Mouse (Mus musculus): ENCODE measurements around the gene Cdk2ap2. TPM values are rescaled to one million over a fixed set of nuclear protein-coding genes. Genes with fewer than 3 reads are reported as not detected.
A peak's percentile ranks its signal among the peaks of the same experiment; 100 is the strongest.

Cdk2ap2 gene
- polyA plus RNA-seq, 1 experiment: 247 TPM

- DNase-seq (ENCODE audit: low read depth in 1 of 2, low spot score in 2 of 2): no peak
- Histone ChIP-seq H3K4me3 (ENCODE audit: extremely low read depth, insufficient read depth, insufficient read length) (peak overlapping the region; percentile 77), H3K27ac (ENCODE audit: insufficient read depth, low read length) (peak overlapping the region; percentile 72), H3K27me3 (ENCODE audit: control insufficient read depth, insufficient read depth, low read length) (no peaks in the 10 kb centered on the region), H3K36me3 (ENCODE audit: control insufficient read depth, insufficient read depth, low read length) (peaks cover 18% of the 10 kb centered on the region), H3K4me1 (ENCODE audit: control insufficient read depth, insufficient read depth, insufficient read length) (peaks cover 55% of the 10 kb centered on the region)
- TF ChIP-seq CTCF (IDR thresholded peaks at IDR 0.05; ENCODE audit: extremely low read depth, insufficient read depth, insufficient read length, insufficient replicate concordance) (no peak), POLR2A (IDR thresholded peaks at IDR 0.05; ENCODE audit: low read depth, low read length) (no peak)
- 38% methylated on average over 9 of the region's 9 CpGs for WGBS
Measured at GRCm38 (mm10) chr19:4147782-4148490, 51.0 kb downstream of the Cdk2ap2 start.

- H3K27ac ChIP-seq (ENCODE audit: insufficient read depth, low read length): peak within 1 kb of the TSS; percentile 86
- no peaks in the 10 kb centered on the region for H3K27me3 ChIP-seq (ENCODE audit: control insufficient read depth, insufficient read depth, low read length)
- peak; percentile 76 to 92 for DNase-seq (ENCODE audit: low read depth in 1 of 2, low spot score in 2 of 2)
- H3K4me3 ChIP-seq (ENCODE audit: extremely low read depth, insufficient read depth, insufficient read length): peak within 1 kb of the TSS; percentile 77
- peaks cover 19% of the 10 kb centered on the region for H3K36me3 ChIP-seq (ENCODE audit: control insufficient read depth, insufficient read depth, low read length)
- TF ChIP-seq CTCF (IDR thresholded peaks at IDR 0.05; ENCODE audit: extremely low read depth, insufficient read depth, insufficient read length, insufficient replicate concordance) (no peak), POLR2A (IDR thresholded peaks at IDR 0.05; ENCODE audit: low read depth, low read length) (peak; percentile 65)
- WGBS: 1% methylated on average over 32 of the region's 33 CpGs
- H3K4me1 ChIP-seq (ENCODE audit: control insufficient read depth, insufficient read depth, insufficient read length): peaks cover 50% of the 10 kb centered on the region
Measured at GRCm38 (mm10) chr19:4148491-4148806, 51.5 kb downstream of the Cdk2ap2 start, which contains the start of gene Coro1b. Gene Coro1b, plus strand, starts transcription at chr19:4148619.

Other genes with a start within 250 kb of the Cdk2ap2 start
- gene Chka, start 245.4 kb upstream of the Cdk2ap2 start, polyA plus RNA-seq (2012; rRNA removed): 21.2 and 23.0 TPM in 2 replicates
- 269 and 299 TPM in 2 replicates for gene Tcirg1, start 190.0 kb upstream of the Cdk2ap2 start, polyA plus RNA-seq (2012; rRNA removed)
- gene Ndufs8, start 184.4 kb upstream of the Cdk2ap2 start, polyA plus RNA-seq (2012; rRNA removed): 120 and 161 TPM in 2 replicates
- 24.6 and 26.1 TPM in 2 replicates for gene Aldh3b1, start 167.4 kb upstream of the Cdk2ap2 start, polyA plus RNA-seq (2012; rRNA removed)
- 753 and 934 TPM in 2 replicates for gene Unc93b1, start 162.0 kb upstream of the Cdk2ap2 start, polyA plus RNA-seq (2012; rRNA removed)
- gene Aldh3b3, start 138.5 kb upstream of the Cdk2ap2 start, polyA plus RNA-seq (2012; rRNA removed): 0.07 and 0.20 TPM in 2 replicates
- gene Aldh3b2, start 124.9 kb upstream of the Cdk2ap2 start, polyA plus RNA-seq (2012; rRNA removed): 0.65 and 0.79 TPM in 2 replicates
- gene Acy3, start 110.6 kb upstream of the Cdk2ap2 start, polyA plus RNA-seq (2012; rRNA removed): 9.6 and 11.1 TPM in 2 replicates
- gene Tbx10, start 104.4 kb upstream of the Cdk2ap2 start, polyA plus RNA-seq (2012; rRNA removed): not detected in 2 replicates
- 18.5 and 22.2 TPM in 2 replicates for gene Nudt8, start 96.6 kb upstream of the Cdk2ap2 start, polyA plus RNA-seq (2012; rRNA removed)
- gene Gm49405, start 96.6 kb upstream of the Cdk2ap2 start, polyA plus RNA-seq (2012; rRNA removed): 2.9 and 3.1 TPM in 2 replicates
- 12.8 and 13.7 TPM in 2 replicates for gene Doc2g, start 93.9 kb upstream of the Cdk2ap2 start, polyA plus RNA-seq (2012; rRNA removed)
- 65.5 and 71.3 TPM in 2 replicates for gene Ndufv1, start 84.4 kb upstream of the Cdk2ap2 start, polyA plus RNA-seq (2012; rRNA removed)
- gene Gstp1, start 59.2 kb upstream of the Cdk2ap2 start, polyA plus RNA-seq (2012; rRNA removed): 179 and 335 TPM in 2 replicates
- gene Gstp2, start 51.2 kb upstream of the Cdk2ap2 start, polyA plus RNA-seq (2012; rRNA removed): 17.9 and 132 TPM in 2 replicates
- gene Gstp3, start 37.6 kb upstream of the Cdk2ap2 start, polyA plus RNA-seq (2012; rRNA removed): 13.0 and 15.7 TPM in 2 replicates
- gene Cabp2, start 15.6 kb upstream of the Cdk2ap2 start, polyA plus RNA-seq (2012; rRNA removed): 7.0 and 8.3 TPM in 2 replicates
- 358 and 415 TPM in 2 replicates for gene Pitpnm1, start 2.8 kb downstream of the Cdk2ap2 start, polyA plus RNA-seq (2012; rRNA removed)
- 85.3 and 99.6 TPM in 2 replicates for gene Aip, start 28.7 kb downstream of the Cdk2ap2 start, polyA plus RNA-seq (2012; rRNA removed)
- 0.09 and 0.11 TPM in 2 replicates for gene Gpr152, start 42.6 kb downstream of the Cdk2ap2 start, polyA plus RNA-seq (2012; rRNA removed)
- 1.9 and 2.2 TPM in 2 replicates for gene Cabp4, start 46.9 kb downstream of the Cdk2ap2 start, polyA plus RNA-seq (2012; rRNA removed)
- 386 and 394 TPM in 2 replicates for gene Coro1b, start 51.4 kb downstream of the Cdk2ap2 start, polyA plus RNA-seq (2012; rRNA removed)
- gene Ptprcap, start 56.4 kb downstream of the Cdk2ap2 start, polyA plus RNA-seq (2012; rRNA removed): 631 and 1,026 TPM in 2 replicates
- 40.7 and 51.5 TPM in 2 replicates for gene Rps6kb2, start 66.2 kb downstream of the Cdk2ap2 start, polyA plus RNA-seq (2012; rRNA removed)
- 52.0 and 64.5 TPM in 2 replicates for gene Carns1, start 78.3 kb downstream of the Cdk2ap2 start, polyA plus RNA-seq (2012; rRNA removed)
- 266 and 328 TPM in 2 replicates for gene Tbc1d10c, start 94.1 kb downstream of the Cdk2ap2 start, polyA plus RNA-seq (2012; rRNA removed)
- gene Ppp1ca, start 94.9 kb downstream of the Cdk2ap2 start, polyA plus RNA-seq (2012; rRNA removed): 464 and 481 TPM in 2 replicates
- 53.1 and 62.9 TPM in 2 replicates for gene Rad9a, start 104.5 kb downstream of the Cdk2ap2 start, polyA plus RNA-seq (2012; rRNA removed)
- 128 and 163 TPM in 2 replicates for gene Clcf1, start 117.1 kb downstream of the Cdk2ap2 start, polyA plus RNA-seq (2012; rRNA removed)
- gene AC109138.7, start 117.2 kb downstream of the Cdk2ap2 start, polyA plus RNA-seq (2012; rRNA removed): not detected in 2 replicates
- 233 and 309 TPM in 2 replicates for gene Pold4, start 134.7 kb downstream of the Cdk2ap2 start, polyA plus RNA-seq (2012; rRNA removed)
- 43.3 and 51.1 TPM in 2 replicates for gene Ssh3, start 172.0 kb downstream of the Cdk2ap2 start, polyA plus RNA-seq (2012; rRNA removed)
- 16.1 and 17.7 TPM in 2 replicates for gene Ankrd13d, start 186.0 kb downstream of the Cdk2ap2 start, polyA plus RNA-seq (2012; rRNA removed)
- 301 and 394 TPM in 2 replicates for gene Grk2, start 209.0 kb downstream of the Cdk2ap2 start, polyA plus RNA-seq (2012; rRNA removed)